In genomic region chr6:91007207-91007606, GRCm38 (mm10) we compare ENCODE assay signal across 10 mouse cellular contexts.
"Had no signal": no experiment of that assay in that cellular context is flagged by ENCODE, and none has a peak within 500 bp of the region (broad histone marks: within the 10 kb centered on the region; RNA-seq: fewer than 3 reads in every experiment).

No protein-coding gene starts in this region.

- DNase-seq: kidney, adult 8-10 months; kidney, postnatal 25 days; lung, adult 2 months; lung, postnatal 36 days had no signal

- H3K9me3 ChIP-seq: limb, embryonic 10.5 days; midbrain, embryonic 12.5 days had no signal

- H3K4me2 ChIP-seq: midbrain, embryonic 12.5 days had no signal

- H3K4me3 ChIP-seq: left cerebral cortex, adult 2 months; limb, embryonic 10.5 days; midbrain, embryonic 12.5 days had no signal

- H3K27ac ChIP-seq: left cerebral cortex, adult 2 months; limb, embryonic 10.5 days; midbrain, embryonic 12.5 days had no signal

- H3K36me3 ChIP-seq: limb, embryonic 10.5 days; midbrain, embryonic 12.5 days had no signal

- ATAC-seq: intestine, embryonic 16.5 days; lung, postnatal 0 days; midbrain, embryonic 16.5 days had no signal

- H3K27me3 ChIP-seq: midbrain, embryonic 12.5 days had no signal

- H3K4me1 ChIP-seq: midbrain, embryonic 12.5 days had no signal

- H3K9ac ChIP-seq: midbrain, embryonic 12.5 days had no signal
